Mouse (Mus musculus) embryo, embryonic 10 days (tissue): ENCODE data around the gene Wap.

Experiments used
- DNase-seq: peaks from one replicate; pipeline ENCODE4 v3.0.0-alpha.2; 2015; ENCODE audit warnings: low spot score

Gene Wap

GRCm38 (mm10) chr11:6597523-6597922 is 40.9 kb downstream of the Wap start:
- DNase-seq, result no peak

- no peak for DNase-seq
Measured at GRCm38 (mm10) chr11:6596616-6597015, 41.8 kb downstream of the Wap start.

- no peak for DNase-seq
Measured at GRCm38 (mm10) chr11:6596205-6596604, 42.2 kb downstream of the Wap start.

GRCm38 (mm10) chr11:6595339-6595738 is 43.1 kb downstream of the Wap start:
- no peak for DNase-seq

GRCm38 (mm10) chr11:6594845-6595244 is 43.6 kb downstream of the Wap start:
- DNase-seq, result no peak

- DNase-seq, result no peak
Measured at GRCm38 (mm10) chr11:6593406-6593805, 45.0 kb downstream of the Wap start.

- DNase-seq, result no peak
Measured at GRCm38 (mm10) chr11:6590933-6591675, 47.3 kb downstream of the Wap start.

- DNase-seq, result no peak
Measured at GRCm38 (mm10) chr11:6589838-6590237, 48.6 kb downstream of the Wap start.

- no peak for DNase-seq
Measured at GRCm38 (mm10) chr11:6588295-6588694, 50.1 kb downstream of the Wap start.

GRCm38 (mm10) chr11:6587249-6587940 is 51.0 kb downstream of the Wap start:
- no peak for DNase-seq

- no peak for DNase-seq
Measured at GRCm38 (mm10) chr11:6586660-6587059, 51.8 kb downstream of the Wap start.

- no peak for DNase-seq
Measured at GRCm38 (mm10) chr11:6585748-6586147, 52.7 kb downstream of the Wap start.
